Mouse (Mus musculus): ENCODE data around the gene Prn. TPM values are rescaled to one million over a fixed set of nuclear protein-coding genes. Genes with fewer than 3 reads are reported as not detected.

Prn gene
- polyA plus RNA-seq (2015; fragmentation: Nextera tagmentation; extraction: Ambion mirVana): not detected in 2 replicates

- TF ChIP-seq EP300 (IDR thresholded peaks at IDR 0.05): no peak; the same call in 1 of the 2 replicates
- TF ChIP-seq CTCF (IDR thresholded peaks at IDR 0.05): peak; percentile 46; the same call in 1 of the 2 replicates
- 6% methylated on average over 50 of the region's 52 CpGs for WGBS
- peak; percentile 98 for DNase-seq (ENCODE audit: low spot score)
These were observed at the start of gene Prn, which contains the start of gene Prnp for GRCm38 (mm10) chr2:131909683-131910572. Gene Prn, plus strand, starts transcription at chr2:131909957. Gene Prnp, plus strand, starts transcription at chr2:131909928.

GRCm38 (mm10) chr2:131862617-131863275, 47.0 kb upstream of the Prn start:
- no peaks in the 10 kb centered on the region for H3K9me3 ChIP-seq (ENCODE audit: low read length)
- DNase-seq (ENCODE audit: low spot score): no peak
- H3K4me1 ChIP-seq (ENCODE audit: insufficient read depth, low read depth, low read length): no peaks in the 10 kb centered on the region
- H3K4me2 ChIP-seq (replicated peaks; ENCODE audit: low read depth, low read length): no peak overlapping the region
- no peak for ATAC-seq
- H3K27me3 ChIP-seq (replicated peaks; ENCODE audit: insufficient read depth, low read length): no peaks in the 10 kb centered on the region
- TF ChIP-seq EP300 (IDR thresholded peaks at IDR 0.05): no peak
- no peak for TF ChIP-seq CTCF (IDR thresholded peaks at IDR 0.05)
- no peaks in the 10 kb centered on the region for H3K36me3 ChIP-seq (ENCODE audit: insufficient read depth, low read length)
- H3K9ac ChIP-seq (replicated peaks; ENCODE audit: low read depth): no peak overlapping the region
- no peak overlapping the region for H3K4me3 ChIP-seq (ENCODE audit: low read depth, low read length)
- H3K27ac ChIP-seq (ENCODE audit: low read length): no peak overlapping the region
- 60% methylated on average over 3 of the region's 3 CpGs for WGBS

More at GRCm38 (mm10) chr2:131909683-131910572, at the start of gene Prn, which contains the start of gene Prnp:
- Histone ChIP-seq H3K36me3 (ENCODE audit: insufficient read depth, low read length) (no peaks in the 10 kb centered on the region), H3K4me3 (ENCODE audit: low read depth, low read length) (peak within 1 kb of the TSS; percentile 65), H3K9me3 (ENCODE audit: low read length) (no peaks in the 10 kb centered on the region), H3K27ac (ENCODE audit: low read length) (peak within 1 kb of the TSS; percentile 85), H3K4me2 (replicated peaks; ENCODE audit: low read depth, low read length) (peak within 1 kb of the TSS; percentile 74), H3K9ac (replicated peaks; ENCODE audit: low read depth) (peak within 1 kb of the TSS; percentile 77), H3K4me1 (ENCODE audit: insufficient read depth, low read depth, low read length) (no peaks in the 10 kb centered on the region), H3K27me3 (replicated peaks; ENCODE audit: insufficient read depth, low read length) (no peaks in the 10 kb centered on the region)
- peak; percentile 93 for ATAC-seq

GRCm38 (mm10) chr2:131863472-131863871, 46.3 kb upstream of the Prn start:
- ATAC-seq (no peak), DNase-seq (ENCODE audit: low spot score) (no peak)
- no peak overlapping the region for H3K4me2 ChIP-seq (replicated peaks; ENCODE audit: low read depth, low read length)
- H3K27me3 ChIP-seq (replicated peaks; ENCODE audit: insufficient read depth, low read length): no peaks in the 10 kb centered on the region
- TF ChIP-seq EP300 (IDR thresholded peaks at IDR 0.05): no peak
- TF ChIP-seq CTCF (IDR thresholded peaks at IDR 0.05): no peak
- H3K27ac ChIP-seq (ENCODE audit: low read length): no peak overlapping the region
- WGBS: 48% methylated on average over 3 of the region's 3 CpGs
- H3K4me3 ChIP-seq (ENCODE audit: low read depth, low read length): no peak overlapping the region
- H3K36me3 ChIP-seq (ENCODE audit: insufficient read depth, low read length): no peaks in the 10 kb centered on the region
- H3K9me3 ChIP-seq (ENCODE audit: low read length): no peaks in the 10 kb centered on the region
- H3K9ac ChIP-seq (replicated peaks; ENCODE audit: low read depth): no peak overlapping the region
- no peaks in the 10 kb centered on the region for H3K4me1 ChIP-seq (ENCODE audit: insufficient read depth, low read depth, low read length)

- ATAC-seq: no peak
- no peaks in the 10 kb centered on the region for H3K36me3 ChIP-seq (ENCODE audit: insufficient read depth, low read length)
- TF ChIP-seq CTCF (IDR thresholded peaks at IDR 0.05) (no peak), EP300 (IDR thresholded peaks at IDR 0.05) (no peak)
These were observed 45.4 kb upstream of the Prn start for GRCm38 (mm10) chr2:131864262-131864796.

GRCm38 (mm10) chr2:131866676-131867075, 43.1 kb upstream of the Prn start:
- no peaks in the 10 kb centered on the region for H3K36me3 ChIP-seq (ENCODE audit: insufficient read depth, low read length)
- no peak for TF ChIP-seq CTCF (IDR thresholded peaks at IDR 0.05)
- no peak for TF ChIP-seq EP300 (IDR thresholded peaks at IDR 0.05)
- H3K27ac ChIP-seq (ENCODE audit: low read length): no peak overlapping the region
- no peak overlapping the region for H3K9ac ChIP-seq (replicated peaks; ENCODE audit: low read depth)
- ATAC-seq: no peak
- no peak overlapping the region for H3K4me2 ChIP-seq (replicated peaks; ENCODE audit: low read depth, low read length)
- no peaks in the 10 kb centered on the region for H3K4me1 ChIP-seq (ENCODE audit: insufficient read depth, low read depth, low read length)
- DNase-seq (ENCODE audit: low spot score): no peak
- no peak overlapping the region for H3K4me3 ChIP-seq (ENCODE audit: low read depth, low read length)
- no peaks in the 10 kb centered on the region for H3K27me3 ChIP-seq (replicated peaks; ENCODE audit: insufficient read depth, low read length)
- no peaks in the 10 kb centered on the region for H3K9me3 ChIP-seq (ENCODE audit: low read length)

More at GRCm38 (mm10) chr2:131864262-131864796, 45.4 kb upstream of the Prn start:
- Histone ChIP-seq H3K27ac (ENCODE audit: low read length) (no peak overlapping the region), H3K4me1 (ENCODE audit: insufficient read depth, low read depth, low read length) (no peaks in the 10 kb centered on the region), H3K4me2 (replicated peaks; ENCODE audit: low read depth, low read length) (no peak overlapping the region), H3K9ac (replicated peaks; ENCODE audit: low read depth) (no peak overlapping the region), H3K27me3 (replicated peaks; ENCODE audit: insufficient read depth, low read length) (no peaks in the 10 kb centered on the region), H3K4me3 (ENCODE audit: low read depth, low read length) (no peak overlapping the region), H3K9me3 (ENCODE audit: low read length) (no peaks in the 10 kb centered on the region)
- 58% methylated on average over 2 of the region's 2 CpGs for WGBS
- no peak for DNase-seq (ENCODE audit: low spot score)

GRCm38 (mm10) chr2:131868983-131869382, 40.8 kb upstream of the Prn start:
- 76% methylated on average over 5 of the region's 5 CpGs for WGBS
- Histone ChIP-seq H3K4me2 (replicated peaks; ENCODE audit: low read depth, low read length) (no peak overlapping the region), H3K27ac (ENCODE audit: low read length) (no peak overlapping the region), H3K9me3 (ENCODE audit: low read length) (no peaks in the 10 kb centered on the region), H3K36me3 (ENCODE audit: insufficient read depth, low read length) (no peaks in the 10 kb centered on the region), H3K9ac (replicated peaks; ENCODE audit: low read depth) (no peak overlapping the region), H3K27me3 (replicated peaks; ENCODE audit: insufficient read depth, low read length) (no peaks in the 10 kb centered on the region), H3K4me3 (ENCODE audit: low read depth, low read length) (no peak overlapping the region), H3K4me1 (ENCODE audit: insufficient read depth, low read depth, low read length) (no peaks in the 10 kb centered on the region)
- ATAC-seq (no peak), DNase-seq (ENCODE audit: low spot score) (no peak)
- TF ChIP-seq EP300 (IDR thresholded peaks at IDR 0.05) (no peak), CTCF (IDR thresholded peaks at IDR 0.05) (no peak)

All from lung, postnatal 0 days (tissue).